Mouse (Mus musculus) ovary, postnatal 36 days (tissue): Measurements from ENCODE around the gene Nmb.

ENCODE experiments used
- DNase-seq: peaks from one replicate; pipeline ENCODE4 v3.0.0; 2022; ENCODE audit warnings: low spot score, mixed read lengths

Gene Nmb

DNA sequence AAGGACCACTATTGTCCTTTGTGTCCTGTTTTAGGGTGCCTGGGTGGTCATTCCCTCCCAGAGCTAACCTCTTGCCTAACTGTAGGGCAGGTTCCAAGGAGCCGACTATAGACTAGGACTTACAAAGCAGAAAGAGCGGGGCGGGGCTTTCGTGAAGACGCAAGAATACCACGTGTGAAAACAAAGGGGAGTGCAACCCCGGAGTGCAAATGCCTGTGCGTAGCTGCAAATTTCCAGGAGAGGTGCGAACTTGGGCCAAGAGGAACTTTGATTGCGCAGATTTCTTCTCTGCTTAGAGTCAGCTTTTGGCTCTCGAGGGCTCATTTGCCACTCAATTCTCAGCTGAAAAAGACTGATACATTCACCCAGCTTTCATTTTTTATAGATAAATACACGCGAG is 44.6 kb downstream of the Nmb start:
- DNase-seq: peak; percentile 63

- peak; percentile 75 for DNase-seq
Measured at GRCm38 (mm10) chr7:80857181-80857580, 47.7 kb downstream of the Nmb start.

GRCm38 (mm10) chr7:80855316-80855715 is 49.6 kb downstream of the Nmb start:
- DNase-seq: no peak

DNA sequence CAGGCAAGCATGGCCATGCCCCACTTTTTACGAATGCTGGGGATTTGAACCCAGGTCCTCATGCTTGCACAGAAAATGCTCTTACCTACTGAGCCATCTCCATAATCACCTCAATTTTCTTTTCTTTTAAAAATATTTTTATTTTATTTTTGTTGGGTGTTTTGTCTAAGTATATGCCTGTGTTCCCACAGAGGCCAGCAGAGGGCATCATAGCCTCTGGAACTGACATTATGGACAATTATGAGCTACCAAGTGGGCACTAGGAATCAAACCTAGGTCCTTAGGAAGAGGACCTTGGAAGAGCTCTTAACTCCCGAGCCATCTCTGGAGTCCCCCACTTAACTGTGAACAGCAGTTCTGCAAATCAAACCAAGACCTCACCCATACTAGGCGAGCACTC is 51.7 kb downstream of the Nmb start:
- DNase-seq: no peak
